Mouse (Mus musculus) right cerebral cortex, postnatal 10 days (tissue): ENCODE results near the gene Hoxc4.

Experiments
- DNase-seq, 2 experiments: peaks; one replicate each; pipeline ENCODE4 v3.0.0; 2021; ENCODE audit warnings: low spot score in 2 of 2

Hoxc4 gene

GRCm38 (mm10) chr15:103038701-103039480 lies 20.2 kb downstream of the Hoxc4 start:
- no peak for DNase-seq

GRCm38 (mm10) chr15:103039609-103040008 lies 20.9 kb downstream of the Hoxc4 start:
- no peak for DNase-seq

- DNase-seq = no peak
Observed at GRCm38 (mm10) chr15:103040601-103041000, 21.9 kb downstream of the Hoxc4 start.

GRCm38 (mm10) chr15:103041613-103042012 lies 22.9 kb downstream of the Hoxc4 start:
- no peak for DNase-seq

- no peak for DNase-seq
Observed at GRCm38 (mm10) chr15:103042209-103042608, 23.5 kb downstream of the Hoxc4 start.

GRCm38 (mm10) chr15:103051670-103052069 lies 32.9 kb downstream of the Hoxc4 start:
- DNase-seq = no peak

- DNase-seq = no peak
Observed at GRCm38 (mm10) chr15:103053210-103053609, 34.5 kb downstream of the Hoxc4 start.

- no peak for DNase-seq
Observed at GRCm38 (mm10) chr15:103056396-103056795, 37.7 kb downstream of the Hoxc4 start.

GRCm38 (mm10) chr15:103058715-103059114 lies 40.0 kb downstream of the Hoxc4 start:
- no peak for DNase-seq

GRCm38 (mm10) chr15:103059393-103059992 lies 40.8 kb downstream of the Hoxc4 start:
- no peak for DNase-seq

- DNase-seq = no peak
Observed at GRCm38 (mm10) chr15:103060021-103060340, 41.2 kb downstream of the Hoxc4 start.

- no peak for DNase-seq
Observed at GRCm38 (mm10) chr15:103060341-103061130, 41.8 kb downstream of the Hoxc4 start.

GRCm38 (mm10) chr15:103061131-103061825 lies 42.5 kb downstream of the Hoxc4 start:
- no peak for DNase-seq

GRCm38 (mm10) chr15:103061988-103062387 lies 43.3 kb downstream of the Hoxc4 start:
- DNase-seq = no peak

GRCm38 (mm10) chr15:103065642-103066041 lies 46.9 kb downstream of the Hoxc4 start:
- no peak for DNase-seq

GRCm38 (mm10) chr15:103067701-103068100 lies 49.0 kb downstream of the Hoxc4 start:
- no peak for DNase-seq

- no peak for DNase-seq
Observed at GRCm38 (mm10) chr15:103069173-103069572, 50.4 kb downstream of the Hoxc4 start.

GRCm38 (mm10) chr15:103071266-103071665 lies 52.5 kb downstream of the Hoxc4 start:
- no peak for DNase-seq

GRCm38 (mm10) chr15:103074663-103075415 lies 56.1 kb downstream of the Hoxc4 start:
- no peak for DNase-seq

GRCm38 (mm10) chr15:103077673-103078072 lies 58.9 kb downstream of the Hoxc4 start:
- no peak for DNase-seq

GRCm38 (mm10) chr15:103082622-103083021 lies 63.9 kb downstream of the Hoxc4 start:
- DNase-seq = no peak
